Mouse (Mus musculus) stomach, embryonic 16.5 days (tissue): ENCODE data around the gene Gm20695. TPM values are rescaled to one million over a fixed set of nuclear protein-coding genes. Genes with fewer than 3 reads are reported as not detected.

Source experiments
- ATAC-seq: fragments of 200-750 bp; cut with Nextera tagmentation; 2 replicates; pipeline ENCODE4 v1.8.0; 2017; ENCODE audit warnings: moderate number of reproducible peaks, moderate TSS enrichment; ENCODE audit not compliant: insufficient read depth, low FRiP score
- H3K27ac ChIP-seq: fragments of 300-500 bp; sonication (generic); 2 replicates; pipeline ENCODE4 v1.5.1; 2014; ENCODE audit warnings: low read length
- H3K27me3 ChIP-seq: fragments of 300-500 bp; sonication (generic); 2 replicates; pipeline ENCODE4 v1.6.1; 2014; ENCODE audit warnings: low read length, control low read depth, mixed read lengths; ENCODE audit not compliant: control insufficient read depth, insufficient read depth
- H3K36me3 ChIP-seq: fragments of 300-500 bp; sonication (generic); 2 replicates; pipeline ENCODE4 v1.6.1; 2014; ENCODE audit warnings: low read length; ENCODE audit not compliant: control insufficient read depth, insufficient read depth
- H3K4me1 ChIP-seq: fragments of 300-500 bp; sonication (generic); 2 replicates; pipeline ENCODE4 v1.6.1; 2014; ENCODE audit warnings: low read length, control low read depth, mixed read lengths; ENCODE audit not compliant: control insufficient read depth, insufficient read depth
- H3K4me2 ChIP-seq: fragments of 300-500 bp; sonication (generic); 2 replicates; pipeline ENCODE4 v1.6.1; 2014; ENCODE audit warnings: low read depth, low read length, mixed read lengths
- H3K4me3 ChIP-seq: fragments of 300-500 bp; sonication (generic); replicated peaks from 2 replicates; pipeline ENCODE4 v1.5.1; 2014; ENCODE audit warnings: mild to moderate bottlenecking, low read length
- H3K9ac ChIP-seq: fragments of 300-500 bp; sonication (generic); 2 replicates; pipeline ENCODE4 v1.6.1; 2014; ENCODE audit warnings: low read length
- H3K9me3 ChIP-seq: fragments of 300-500 bp; sonication (generic); replicated peaks from 2 replicates; pipeline ENCODE4 v1.6.1; 2016; ENCODE audit warnings: low read length, control low read depth; ENCODE audit not compliant: control insufficient read depth
- WGBS: fragments of 180-500 bp; shearing (Covaris S2); extraction: QIAGEN DNeasy Blood & Tissue Kit; methylation state at CpG from one replicate; pipeline ENCODE4 v1.1.7; 2014; 5-methylcytosine and 5-hydroxymethylcytosine counted together
- polyA plus RNA-seq: library from polyadenylated mRNA; unstranded; fragments of >200 nt; fragmentation: Nextera tagmentation; extraction: Ambion mirVana; gene quantifications from 2 replicates; pipeline ENCODE4 v1.2.1, GENCODE M21; 2015

Gm20695 gene
- polyA plus RNA-seq, 1 experiment from 2014 or later: 2.4 TPM

GRCm38 (mm10) chr16:3885065-3885670, 720 bp downstream of the Gm20695 start:
- 2% methylated on average over 10 of the region's 10 CpGs for WGBS
- no peaks in the 10 kb centered on the region for H3K9me3 ChIP-seq
- peak overlapping the region; percentile 95 for H3K9ac ChIP-seq
- H3K4me3 ChIP-seq: peak overlapping the region; percentile 98
- H3K36me3 ChIP-seq: no peaks in the 10 kb centered on the region
- peaks cover 8% of the 10 kb centered on the region for H3K4me1 ChIP-seq
- H3K27me3 ChIP-seq: no peaks in the 10 kb centered on the region
- ATAC-seq: no peak
- peak overlapping the region; percentile 79 for H3K27ac ChIP-seq
- H3K4me2 ChIP-seq: peak overlapping the region; percentile 63

- no peak overlapping the region for H3K4me3 ChIP-seq
- H3K9me3 ChIP-seq: no peaks in the 10 kb centered on the region
- H3K4me2 ChIP-seq: no peak overlapping the region
- no peaks in the 10 kb centered on the region for H3K27me3 ChIP-seq
- no peak for ATAC-seq
- no peak overlapping the region for H3K9ac ChIP-seq
- no peaks in the 10 kb centered on the region for H3K36me3 ChIP-seq
- WGBS: 92% methylated on average over 14 of the region's 14 CpGs
- H3K27ac ChIP-seq: no peak overlapping the region
- no peaks in the 10 kb centered on the region for H3K4me1 ChIP-seq
Observed at GRCm38 (mm10) chr16:3891621-3892295, 7.3 kb downstream of the Gm20695 start.

- 45% methylated on average over 3 of the region's 3 CpGs for WGBS
- no peak overlapping the region for H3K9ac ChIP-seq
Observed at GRCm38 (mm10) chr16:3893739-3894138, 9.3 kb downstream of the Gm20695 start.

GRCm38 (mm10) chr16:3895173-3895792, 10.8 kb downstream of the Gm20695 start:
- H3K9me3 ChIP-seq: no peaks in the 10 kb centered on the region
- H3K27ac ChIP-seq: peak overlapping the region; percentile 65
- ATAC-seq: peak; percentile 58; the same call in 1 of the 2 replicates
- H3K4me1 ChIP-seq: no peaks in the 10 kb centered on the region
- H3K36me3 ChIP-seq: peaks cover 4% of the 10 kb centered on the region; the same call in 1 of the 2 replicates
- no peak overlapping the region; the same call in 1 of the 2 replicates for H3K4me2 ChIP-seq
- WGBS: 69% methylated on average over 9 of the region's 9 CpGs
- no peak overlapping the region for H3K4me3 ChIP-seq
- H3K27me3 ChIP-seq: no peaks in the 10 kb centered on the region
- no peak overlapping the region for H3K9ac ChIP-seq

More at GRCm38 (mm10) chr16:3893739-3894138, 9.3 kb downstream of the Gm20695 start:
- H3K9me3 ChIP-seq: no peaks in the 10 kb centered on the region
- no peaks in the 10 kb centered on the region for H3K4me1 ChIP-seq
- H3K27me3 ChIP-seq: no peaks in the 10 kb centered on the region
- ATAC-seq: no peak
- H3K36me3 ChIP-seq: no peaks in the 10 kb centered on the region
- no peak overlapping the region for H3K4me2 ChIP-seq
- H3K4me3 ChIP-seq: no peak overlapping the region
- H3K27ac ChIP-seq: no peak overlapping the region

DNA sequence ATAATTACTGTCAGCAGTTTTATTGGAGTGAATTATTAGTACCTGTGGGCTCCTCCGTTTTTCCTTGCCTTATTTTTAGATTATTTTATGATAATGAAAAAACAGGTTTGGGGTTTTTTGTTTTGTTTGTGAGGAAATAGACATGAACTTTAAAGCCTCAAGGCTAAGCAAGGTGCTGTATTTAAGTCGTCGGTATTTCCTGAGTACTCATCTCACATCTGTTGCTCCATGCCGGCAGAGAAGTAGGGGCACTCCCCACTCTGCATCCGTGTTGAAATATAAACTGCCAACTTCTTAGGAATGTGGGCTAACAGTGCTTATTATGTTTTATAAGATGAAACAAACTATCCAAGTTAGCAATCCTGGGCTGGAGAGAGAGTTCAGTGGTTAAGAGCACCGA, 11.6 kb downstream of the Gm20695 start:
- 83% methylated on average over 6 of the region's 6 CpGs for WGBS
- Histone ChIP-seq H3K9me3 (no peaks in the 10 kb centered on the region), H3K4me2 (no peak overlapping the region), H3K36me3 (peaks cover 11% of the 10 kb centered on the region; the same call in 1 of the 2 replicates), H3K9ac (no peak overlapping the region), H3K4me1 (no peaks in the 10 kb centered on the region), H3K27me3 (no peaks in the 10 kb centered on the region), H3K4me3 (no peak overlapping the region), H3K27ac (no peak overlapping the region)
- no peak for ATAC-seq

- Histone ChIP-seq H3K9me3 (no peaks in the 10 kb centered on the region), H3K27ac (no peak overlapping the region), H3K4me1 (no peaks in the 10 kb centered on the region), H3K27me3 (no peaks in the 10 kb centered on the region), H3K4me3 (no peak overlapping the region), H3K9ac (no peak overlapping the region), H3K4me2 (no peak overlapping the region), H3K36me3 (peaks cover 16% of the 10 kb centered on the region; the same call in 1 of the 2 replicates)
- ATAC-seq: no peak
- WGBS: 92% methylated on average over 1 of the region's 1 CpGs
Observed at GRCm38 (mm10) chr16:3896553-3896952, 12.1 kb downstream of the Gm20695 start.

DNA sequence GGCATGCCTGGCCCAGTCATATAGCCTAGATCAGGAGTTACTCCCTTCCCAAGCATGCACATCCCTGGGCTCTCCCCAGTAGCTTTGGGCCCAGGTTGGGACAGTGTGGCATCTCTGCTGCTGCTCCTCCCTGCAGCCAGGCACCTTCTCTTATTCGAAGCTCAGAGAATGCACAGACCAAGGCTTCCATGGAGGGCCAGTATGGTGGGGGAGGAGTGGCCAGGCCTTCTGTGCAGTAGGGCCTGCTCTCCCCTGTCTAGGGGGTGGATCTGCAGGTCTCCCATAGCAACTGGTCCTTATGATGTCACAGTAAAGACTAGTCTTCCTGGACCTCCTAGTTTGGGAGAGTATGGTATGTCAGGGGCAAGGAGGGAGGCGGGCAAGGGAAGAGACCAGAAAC, 23.0 kb downstream of the Gm20695 start:
- H3K9me3 ChIP-seq: no peaks in the 10 kb centered on the region
- no peak overlapping the region for H3K27ac ChIP-seq
- peaks cover 6% of the 10 kb centered on the region; the same call in 1 of the 2 replicates for H3K4me1 ChIP-seq
- H3K4me3 ChIP-seq: no peak overlapping the region
- no peak for ATAC-seq
- H3K36me3 ChIP-seq: peaks cover 11% of the 10 kb centered on the region
- no peak overlapping the region for H3K4me2 ChIP-seq
- WGBS: 78% methylated on average over 2 of the region's 2 CpGs
- no peaks in the 10 kb centered on the region for H3K27me3 ChIP-seq
- H3K9ac ChIP-seq: no peak overlapping the region

- WGBS: under 1% methylated on average over 33 of the region's 33 CpGs
- ATAC-seq: peak; percentile 98
- Histone ChIP-seq H3K4me3 (peak within 1 kb of the TSS; percentile 74), H3K9me3 (no peaks in the 10 kb centered on the region), H3K4me1 (peaks cover 6% of the 10 kb centered on the region; the same call in 1 of the 2 replicates), H3K27me3 (no peaks in the 10 kb centered on the region), H3K9ac (peak within 1 kb of the TSS; percentile 89), H3K27ac (peak within 1 kb of the TSS; percentile 74), H3K36me3 (peaks cover 13% of the 10 kb centered on the region), H3K4me2 (peak within 1 kb of the TSS; percentile 88)
Observed at GRCm38 (mm10) chr16:3908537-3909111, 24.2 kb downstream of the Gm20695 start, which contains the start of the genes 1700037C18Rik and Cluap1. TSS of gene 1700037C18Rik (minus strand) at chr16:3908689. TSS of gene Cluap1 (plus strand) at chr16:3908801.
